Mouse (Mus musculus) gastrocnemius, adult 2 months (tissue): Measurements from ENCODE around the gene Mtch2. TPM values are rescaled to one million over a fixed set of nuclear protein-coding genes. Genes with fewer than 3 reads are reported as not detected.
"Not testable (repeated sequence)": the region's sequence is repeated elsewhere in the genome, so short reads cannot be mapped to it uniquely, and the experiment has no call there.

Experiments used
- DNase-seq: peaks from one replicate; pipeline ENCODE4 v3.0.0; 2022
- H3K27ac ChIP-seq: fragments of 200-600 bp; 2 replicates; pipeline ENCODE4 v1.8.1; 2022; ENCODE audit warnings: mild to moderate bottlenecking
- H3K4me3 ChIP-seq: fragments of 200-600 bp; 2 replicates; pipeline ENCODE4 v1.8.1; 2022; ENCODE audit warnings: mild to moderate bottlenecking, moderate library complexity
- CTCF ChIP-seq: fragments of 200-600 bp; IDR thresholded peaks from 2 replicates; pipeline ENCODE4 v1.8.1; 2022; ENCODE audit warnings: antibody characterized with exemption, mild to moderate bottlenecking, moderate library complexity
- intact Hi-C: fragments of 180-260 bp; cut with DNase I; formaldehyde crosslinking; loops from one replicate; pipeline ENCODE4 v1.15.1; 2025
- long read RNA-seq, 2 experiments: library from polyadenylated mRNA; stranded (forward); transcript quantifications; one replicate each; pipeline ENCODE4 v2.0.0; 2021
- total RNA-seq, 2 experiments: library from RNA; stranded (reverse); gene quantifications; 2 replicates each; pipeline ENCODE4 v1.2.3; 2021

Gene Mtch2
- 100 to 1,000 TPM; 156 to 179 TPM for total RNA-seq
- long read RNA-seq, experiment 1, transcript Mtch2-205 (13 exons, 2,596 nt), result major isoform, 138 of 161 reads
- long read RNA-seq, experiment 1, partial matches to known transcripts, result 7 of 161 reads
- long read RNA-seq, experiment 1, other reads (novel, unspliced or antisense), result 11 of 161 reads
- long read RNA-seq, experiment 2, transcript Mtch2-205 (13 exons, 2,596 nt), result major isoform, 179 of 196 reads
- long read RNA-seq, experiment 2, partial matches to known transcripts, result 4 of 196 reads
- long read RNA-seq, experiment 2, other reads (novel, unspliced or antisense), result 13 of 196 reads

DNA sequence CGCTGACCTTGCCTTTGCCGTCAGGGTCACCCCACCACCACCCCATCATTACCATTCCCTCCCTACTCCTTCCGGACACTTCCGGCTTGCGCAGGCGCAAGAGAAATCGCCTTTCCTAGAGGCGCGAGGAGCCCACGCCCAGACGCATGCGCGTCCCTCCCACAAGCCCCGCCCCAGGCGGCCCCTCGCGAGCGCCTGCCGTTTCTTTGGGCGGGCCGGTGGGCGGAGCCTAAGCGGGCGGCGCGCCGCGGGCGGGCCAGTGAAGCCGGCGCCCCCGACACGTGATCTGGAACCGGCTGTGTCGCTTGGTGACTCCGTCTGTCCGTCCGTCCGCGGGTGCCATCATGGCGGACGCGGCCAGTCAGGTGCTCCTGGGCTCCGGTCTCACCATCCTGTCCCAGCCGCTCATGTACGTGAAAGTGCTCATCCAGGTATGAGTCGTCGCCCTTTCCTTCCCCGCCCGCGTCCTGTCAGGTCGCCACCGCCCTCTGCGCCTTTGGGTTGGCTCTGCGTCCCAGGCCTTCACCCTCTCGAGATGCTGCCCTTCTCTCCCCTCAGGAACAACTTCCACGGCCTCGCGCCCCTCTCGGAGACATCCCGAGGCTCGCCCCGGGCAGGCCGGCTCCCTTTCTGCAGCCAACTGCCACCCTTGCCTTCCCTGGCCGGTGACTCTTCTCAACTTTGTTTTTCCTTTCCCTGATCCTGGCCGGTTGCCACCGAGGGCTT, at the start of gene Mtch2:
TSS of gene Mtch2 (plus strand) at position 201 of the 726 bp plus-strand sequence.
- intact Hi-C loops, result no loop called here
- no peak for TF ChIP-seq CTCF
- Histone ChIP-seq H3K27ac (peak within 1 kb of the TSS; percentile 96), H3K4me3 (peak within 1 kb of the TSS; percentile 86)
- DNase-seq, result peak; percentile 100

DNA sequence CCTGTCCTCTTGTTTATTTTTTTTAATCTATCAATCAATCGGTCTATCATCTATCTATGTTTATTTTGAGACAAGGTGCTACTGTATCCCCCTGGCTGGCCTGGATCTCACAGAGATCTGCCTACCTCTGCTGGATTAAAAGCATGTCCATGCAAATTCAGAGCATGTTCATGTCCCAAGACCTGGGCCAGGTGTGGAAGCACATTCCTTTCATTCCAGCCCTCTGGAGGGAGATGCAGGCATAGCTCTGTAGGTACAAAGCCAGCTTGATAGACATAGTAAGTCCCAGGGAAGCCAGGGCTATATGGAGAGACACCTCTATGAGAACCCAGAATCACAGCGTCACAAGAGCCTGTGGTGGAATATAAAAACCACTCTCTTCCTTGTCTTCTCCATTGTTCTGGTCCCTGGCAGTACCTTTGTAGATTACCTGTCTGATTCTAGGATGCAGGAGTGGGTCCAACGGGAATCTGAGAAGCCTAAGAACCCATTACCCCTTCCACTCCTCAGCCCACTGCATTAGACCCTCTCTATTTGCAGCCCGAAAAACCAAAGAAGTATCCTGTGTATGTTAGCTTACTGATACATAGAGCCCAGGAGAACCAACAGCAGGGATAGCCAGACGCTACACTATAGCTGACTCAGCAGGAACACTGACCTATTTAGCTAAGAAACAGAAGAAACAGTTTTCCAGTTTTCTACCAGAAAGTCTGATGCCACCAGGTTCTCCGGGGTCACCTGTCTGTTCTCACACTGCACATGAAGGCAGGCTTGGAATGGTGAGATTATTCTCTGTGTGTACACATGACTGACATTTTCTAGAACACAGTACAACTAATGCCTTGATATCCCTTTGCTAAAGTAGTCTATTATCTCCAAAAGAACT, 38.5 kb upstream of the Mtch2 start:
- TF ChIP-seq CTCF, result no peak
- DNase-seq, result no peak
- intact Hi-C loops, result no loop called here
- Histone ChIP-seq H3K4me3 (no peak overlapping the region), H3K27ac (no peak overlapping the region)

- Histone ChIP-seq H3K27ac (no peak overlapping the region), H3K4me3 (no peak overlapping the region)
- DNase-seq, result no peak
- intact Hi-C loops, result no loop called here
- no peak for TF ChIP-seq CTCF
Observed at GRCm38 (mm10) chr2:90810751-90811150, 36.2 kb upstream of the Mtch2 start.

DNA sequence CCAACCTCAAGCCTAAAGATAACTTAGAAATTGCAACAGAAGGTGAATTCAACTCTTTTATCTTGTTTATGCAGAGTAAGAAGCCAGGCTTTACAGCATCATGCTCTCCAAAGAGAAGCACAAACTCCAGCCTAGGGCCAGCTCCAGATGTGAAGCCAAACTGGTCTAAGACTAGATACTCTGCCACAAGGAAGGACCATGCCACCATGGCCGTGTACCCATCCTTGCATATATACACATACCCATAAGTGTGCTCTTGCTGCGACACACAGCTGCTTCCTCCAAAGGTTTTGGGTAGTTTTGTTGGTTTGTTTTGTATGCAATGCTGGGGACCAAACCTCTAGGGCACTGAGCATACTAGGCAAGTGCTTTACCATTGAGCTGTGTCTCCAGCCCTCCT, 31.7 kb upstream of the Mtch2 start:
- no peak for DNase-seq
- intact Hi-C loops, result no loop called here
- TF ChIP-seq CTCF, result no peak
- H3K4me3 ChIP-seq, result no peak overlapping the region
- H3K27ac ChIP-seq, result no peak overlapping the region

GRCm38 (mm10) chr2:90816144-90816543, 30.8 kb upstream of the Mtch2 start:
- DNase-seq, result no peak
- no peak for TF ChIP-seq CTCF

DNA sequence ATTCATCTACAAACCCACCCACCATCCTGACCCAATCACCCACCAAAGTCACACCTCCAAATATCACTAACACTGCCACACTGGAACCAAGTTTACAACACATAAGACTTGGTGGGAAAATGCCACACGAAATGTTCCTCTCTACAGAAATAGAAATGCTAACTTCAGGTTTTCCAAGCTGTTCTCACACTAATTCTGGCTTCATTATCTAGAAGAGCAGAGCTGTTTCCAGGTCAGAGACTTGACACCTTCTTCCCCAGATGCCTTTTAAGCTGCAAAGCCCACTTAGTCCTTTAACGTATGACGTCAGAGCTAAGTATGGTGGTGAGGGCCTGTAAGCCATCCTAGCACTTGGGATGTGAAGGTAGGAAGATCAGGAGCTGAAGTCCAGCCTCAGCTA, 28.2 kb upstream of the Mtch2 start:
- intact Hi-C loops, result no loop called here
- no peak for TF ChIP-seq CTCF
- Histone ChIP-seq H3K27ac (no peak overlapping the region), H3K4me3 (no peak overlapping the region)
- DNase-seq, result no peak

More at GRCm38 (mm10) chr2:90816144-90816543, 30.8 kb upstream of the Mtch2 start:
- intact Hi-C loops, result no loop called here
- Histone ChIP-seq H3K27ac (no peak overlapping the region), H3K4me3 (no peak overlapping the region)

DNA sequence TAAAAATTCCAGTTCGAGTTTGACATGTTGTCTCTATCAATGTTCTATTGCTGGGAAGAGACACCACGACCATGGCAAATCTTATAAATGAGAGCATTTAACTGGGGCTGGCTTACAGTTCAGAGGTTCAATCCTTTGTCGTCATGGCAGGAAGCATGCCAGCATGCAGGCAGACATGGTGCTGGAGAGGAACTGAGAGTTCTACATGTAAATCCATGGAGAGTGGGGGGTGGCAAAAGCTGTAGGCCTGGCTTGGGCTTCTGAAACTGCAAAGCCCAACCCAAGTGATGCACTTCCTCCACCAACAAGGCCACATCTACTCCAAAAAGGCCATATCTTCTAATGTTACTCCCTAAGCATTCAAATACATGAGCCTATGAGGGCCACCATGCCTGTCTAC, 26.1 kb upstream of the Mtch2 start:
- Histone ChIP-seq H3K4me3 (no peak overlapping the region), H3K27ac (no peak overlapping the region)
- no peak for TF ChIP-seq CTCF
- intact Hi-C loops, result no loop called here
- DNase-seq, result no peak

- Histone ChIP-seq H3K27ac (no peak overlapping the region), H3K4me3 (no peak overlapping the region)
- no peak for DNase-seq
- TF ChIP-seq CTCF, result no peak
- intact Hi-C loops, result no loop called here
Observed at GRCm38 (mm10) chr2:90822978-90823377, 24.0 kb upstream of the Mtch2 start.

DNA sequence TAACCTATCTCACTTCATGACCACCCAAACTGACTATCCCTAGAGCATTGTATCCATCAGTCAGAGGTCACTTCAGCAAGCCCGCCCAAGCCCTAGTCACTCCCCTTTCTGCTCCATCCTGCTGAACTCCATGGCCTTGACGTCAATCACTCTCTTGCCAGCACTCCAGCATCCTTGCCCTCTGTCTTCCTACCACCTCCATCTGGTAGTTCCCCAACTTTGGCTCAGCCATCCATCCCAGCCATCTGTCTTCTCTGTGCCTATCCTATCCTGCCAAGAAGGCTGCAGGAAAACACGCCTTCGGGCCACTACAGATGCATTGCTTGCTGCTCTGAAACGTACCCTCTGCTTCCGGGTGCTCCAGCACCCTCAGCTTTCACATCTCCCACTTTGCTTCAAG, 23.2 kb upstream of the Mtch2 start:
- Histone ChIP-seq H3K4me3 (no peak overlapping the region), H3K27ac (no peak overlapping the region)
- intact Hi-C loops, result no loop called here
- DNase-seq, result no peak
- TF ChIP-seq CTCF, result no peak

GRCm38 (mm10) chr2:90824528-90824927, 22.4 kb upstream of the Mtch2 start:
- DNase-seq, intact Hi-C loops, H3K4me3 ChIP-seq, H3K27ac ChIP-seq: not testable (repeated sequence)

DNA sequence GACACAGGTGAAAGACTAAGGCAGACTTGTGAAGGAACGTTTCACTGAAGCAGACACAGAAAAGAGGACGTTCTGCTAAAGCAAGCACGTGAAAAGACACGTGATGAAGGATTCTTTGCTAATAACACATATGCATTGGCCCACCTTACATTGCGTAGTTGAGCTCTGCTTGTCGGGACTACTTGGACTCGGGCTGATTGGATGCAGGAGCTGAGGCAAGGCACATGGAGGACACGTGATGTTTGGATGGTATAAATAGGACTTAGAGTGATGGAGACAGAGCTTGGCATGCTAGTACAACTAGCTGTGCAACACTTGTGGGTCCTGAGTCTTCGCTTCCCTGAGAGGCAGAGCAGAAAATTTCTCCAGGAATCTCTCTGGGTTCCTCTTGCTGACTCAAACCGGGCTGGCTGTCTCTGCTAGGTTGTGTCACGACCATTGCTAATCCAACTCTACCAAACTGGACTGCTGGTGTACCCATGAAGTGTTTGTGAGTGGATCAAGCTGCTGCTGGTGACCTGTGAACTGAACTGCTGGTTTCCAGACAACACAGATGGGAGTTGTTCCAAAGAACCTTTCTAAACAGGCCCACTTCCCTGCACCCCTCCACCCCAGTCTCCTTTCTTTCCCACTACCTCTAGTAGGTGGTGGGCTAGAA, 21.3 kb upstream of the Mtch2 start:
- DNase-seq, result no peak
- intact Hi-C loops, result no loop called here
- Histone ChIP-seq H3K27ac (no peak overlapping the region), H3K4me3 (no peak overlapping the region)
- TF ChIP-seq CTCF, result no peak

DNA sequence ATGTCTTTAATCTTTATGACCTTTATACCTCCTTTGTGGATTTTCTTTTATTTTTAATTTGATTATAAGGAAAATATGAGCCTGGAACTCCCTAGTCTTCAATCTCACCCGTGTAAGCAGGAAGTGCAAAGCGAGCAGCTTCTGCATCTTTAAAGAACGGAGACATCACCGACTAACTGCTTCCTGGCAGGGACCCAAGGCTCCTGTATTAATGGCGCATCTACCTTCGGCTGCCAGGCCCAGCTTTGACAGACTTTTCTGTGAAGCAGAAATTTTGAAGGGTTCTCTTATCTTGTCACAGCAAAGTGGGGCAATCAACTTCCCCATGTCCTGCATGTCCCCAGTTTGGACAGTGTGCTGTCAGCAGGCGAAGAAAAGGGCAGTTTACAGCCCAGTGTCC, 18.2 kb upstream of the Mtch2 start:
- DNase-seq, result no peak
- no peak overlapping the region for H3K27ac ChIP-seq
- no peak overlapping the region for H3K4me3 ChIP-seq
- intact Hi-C loops, result no loop called here
- no peak for TF ChIP-seq CTCF
